Mouse (Mus musculus): ENCODE results near the gene Cyp4f14. TPM values are rescaled to one million over a fixed set of nuclear protein-coding genes. Genes with fewer than 3 reads are reported as not detected.
"Not testable (repeated sequence)": the region's sequence is repeated elsewhere in the genome, so short reads cannot be mapped to it uniquely, and the experiment has no call there.

Gene Cyp4f14
- polyA plus RNA-seq, 1 experiment = 1.00 TPM

GRCm38 (mm10) chr17:32889611-32890010 lies 27.5 kb downstream of the Cyp4f14 start:
- TF ChIP-seq POLR2A (IDR thresholded peaks at IDR 0.05; ENCODE audit: borderline replicate concordance, control insufficient read depth, low read depth, low read length) = no peak
- no peak for TF ChIP-seq CTCF (IDR thresholded peaks at IDR 0.05; ENCODE audit: control insufficient read depth, insufficient read depth, low read length)
- 85% methylated on average over 6 of the region's 6 CpGs for WGBS
- H3K27ac ChIP-seq (ENCODE audit: control insufficient read depth, insufficient read depth, low read depth, low read length, poor library complexity) = no peak overlapping the region
- no peaks in the 10 kb centered on the region; the same call in 1 of the 2 replicates for H3K4me1 ChIP-seq (ENCODE audit: control insufficient read depth, insufficient read depth, low read length)
- H3K4me3 ChIP-seq (replicated peaks; ENCODE audit: control insufficient read depth, low read depth, low read length) = no peak overlapping the region

GRCm38 (mm10) chr17:32880320-32881218 lies 36.6 kb downstream of the Cyp4f14 start:
- TF ChIP-seq CTCF (IDR thresholded peaks at IDR 0.05; ENCODE audit: control insufficient read depth, insufficient read depth, low read length) = no peak
- no peak overlapping the region for H3K27ac ChIP-seq (ENCODE audit: control insufficient read depth, insufficient read depth, low read depth, low read length, poor library complexity)

GRCm38 (mm10) chr17:32878773-32879172 lies 38.4 kb downstream of the Cyp4f14 start:
- Histone ChIP-seq H3K27ac (ENCODE audit: control insufficient read depth, insufficient read depth, low read depth, low read length, poor library complexity) (no peak overlapping the region), H3K4me1 (ENCODE audit: control insufficient read depth, insufficient read depth, low read length) (no peaks in the 10 kb centered on the region), H3K4me3 (replicated peaks; ENCODE audit: control insufficient read depth, low read depth, low read length) (no peak overlapping the region)
- 91% methylated on average over 11 of the region's 11 CpGs for WGBS
- TF ChIP-seq POLR2A (IDR thresholded peaks at IDR 0.05; ENCODE audit: borderline replicate concordance, control insufficient read depth, low read depth, low read length) (no peak), CTCF (IDR thresholded peaks at IDR 0.05; ENCODE audit: control insufficient read depth, insufficient read depth, low read length) (no peak)

More at GRCm38 (mm10) chr17:32880320-32881218, 36.6 kb downstream of the Cyp4f14 start:
- 84% methylated on average over 14 of the region's 14 CpGs for WGBS
- Histone ChIP-seq H3K4me3 (replicated peaks; ENCODE audit: control insufficient read depth, low read depth, low read length) (no peak overlapping the region), H3K4me1 (ENCODE audit: control insufficient read depth, insufficient read depth, low read length) (no peaks in the 10 kb centered on the region)

GRCm38 (mm10) chr17:32877471-32878171 lies 39.5 kb downstream of the Cyp4f14 start:
- H3K27ac ChIP-seq (ENCODE audit: control insufficient read depth, insufficient read depth, low read depth, low read length, poor library complexity) = no peak overlapping the region
- no peak overlapping the region for H3K4me3 ChIP-seq (replicated peaks; ENCODE audit: control insufficient read depth, low read depth, low read length)
- 19% methylated on average over 22 of the region's 22 CpGs for WGBS
- H3K4me1 ChIP-seq (ENCODE audit: control insufficient read depth, insufficient read depth, low read length) = no peaks in the 10 kb centered on the region
- TF ChIP-seq CTCF (IDR thresholded peaks at IDR 0.05; ENCODE audit: control insufficient read depth, insufficient read depth, low read length) = no peak

GRCm38 (mm10) chr17:32872696-32873095 lies 44.4 kb downstream of the Cyp4f14 start:
- whole genome bisulfite sequencing = 65% methylated on average over 5 of the region's 5 CpGs
- H3K4me3 ChIP-seq (replicated peaks; ENCODE audit: control insufficient read depth, low read depth, low read length) = no peak overlapping the region
- TF ChIP-seq POLR2A (IDR thresholded peaks at IDR 0.05; ENCODE audit: borderline replicate concordance, control insufficient read depth, low read depth, low read length) = no peak
- no peak for TF ChIP-seq CTCF (IDR thresholded peaks at IDR 0.05; ENCODE audit: control insufficient read depth, insufficient read depth, low read length)
- H3K27ac ChIP-seq (ENCODE audit: control insufficient read depth, insufficient read depth, low read depth, low read length, poor library complexity) = no peak overlapping the region
- H3K4me1 ChIP-seq (ENCODE audit: control insufficient read depth, insufficient read depth, low read length) = no peaks in the 10 kb centered on the region

- H3K27ac ChIP-seq (ENCODE audit: control insufficient read depth, insufficient read depth, low read depth, low read length, poor library complexity) = no peak overlapping the region
- WGBS = 73% methylated on average over 4 of the region's 4 CpGs
- no peaks in the 10 kb centered on the region for H3K4me1 ChIP-seq (ENCODE audit: control insufficient read depth, insufficient read depth, low read length)
- TF ChIP-seq POLR2A (IDR thresholded peaks at IDR 0.05; ENCODE audit: borderline replicate concordance, control insufficient read depth, low read depth, low read length) (no peak), CTCF (IDR thresholded peaks at IDR 0.05; ENCODE audit: control insufficient read depth, insufficient read depth, low read length) (no peak)
- no peak overlapping the region for H3K4me3 ChIP-seq (replicated peaks; ENCODE audit: control insufficient read depth, low read depth, low read length)
Observed at GRCm38 (mm10) chr17:32872091-32872490, 45.1 kb downstream of the Cyp4f14 start.

GRCm38 (mm10) chr17:32871483-32871882 lies 45.7 kb downstream of the Cyp4f14 start:
- Histone ChIP-seq H3K4me1 (ENCODE audit: control insufficient read depth, insufficient read depth, low read length) (no peaks in the 10 kb centered on the region), H3K27ac (ENCODE audit: control insufficient read depth, insufficient read depth, low read depth, low read length, poor library complexity) (no peak overlapping the region), H3K4me3 (replicated peaks; ENCODE audit: control insufficient read depth, low read depth, low read length) (no peak overlapping the region)
- TF ChIP-seq POLR2A (IDR thresholded peaks at IDR 0.05; ENCODE audit: borderline replicate concordance, control insufficient read depth, low read depth, low read length) = no peak
- TF ChIP-seq CTCF (IDR thresholded peaks at IDR 0.05; ENCODE audit: control insufficient read depth, insufficient read depth, low read length) = no peak
- 86% methylated on average over 1 of the region's 1 CpGs for WGBS

- not testable (repeated sequence) for H3K4me1 ChIP-seq (ENCODE audit: control insufficient read depth, insufficient read depth, low read length); H3K27ac ChIP-seq (ENCODE audit: control insufficient read depth, insufficient read depth, low read depth, low read length, poor library complexity); H3K4me3 ChIP-seq (replicated peaks; ENCODE audit: control insufficient read depth, low read depth, low read length)
- 53% methylated on average over 5 of the region's 7 CpGs for WGBS
Observed at GRCm38 (mm10) chr17:32867266-32867665, 49.9 kb downstream of the Cyp4f14 start.

GRCm38 (mm10) chr17:32856713-32857112 lies 60.4 kb downstream of the Cyp4f14 start:
- not testable (repeated sequence) for H3K27ac ChIP-seq (ENCODE audit: control insufficient read depth, insufficient read depth, low read depth, low read length, poor library complexity); H3K4me1 ChIP-seq (ENCODE audit: control insufficient read depth, insufficient read depth, low read length); H3K4me3 ChIP-seq (replicated peaks; ENCODE audit: control insufficient read depth, low read depth, low read length)
- 49% methylated on average over 4 of the region's 6 CpGs for WGBS

Other genes with a start within 250 kb of the Cyp4f14 start
- gene Cyp4f15, start 231.7 kb downstream of the Cyp4f14 start, polyA plus RNA-seq (2011; ENCODE audit: insufficient read depth, insufficient read length, low replicate concordance, missing spikeins) = 0.97 TPM in 1 of 2 replicates, not detected in the other
- 9.7 and 13.5 TPM in 2 replicates for gene Zfp871, start 129.1 kb downstream of the Cyp4f14 start, polyA plus RNA-seq (2011; ENCODE audit: insufficient read depth, insufficient read length, low replicate concordance, missing spikeins)
- gene Zfp811, start 107.4 kb downstream of the Cyp4f14 start, polyA plus RNA-seq (2011; ENCODE audit: insufficient read depth, insufficient read length, low replicate concordance, missing spikeins) = 0.45 and 1.3 TPM in 2 replicates
- gene Zfp799, start 87.1 kb downstream of the Cyp4f14 start, polyA plus RNA-seq (2011; ENCODE audit: insufficient read depth, insufficient read length, low replicate concordance, missing spikeins) = 0.49 and 5.1 TPM in 2 replicates
- gene Zfp870, start 25.7 kb downstream of the Cyp4f14 start, polyA plus RNA-seq (2011; ENCODE audit: insufficient read depth, insufficient read length, low replicate concordance, missing spikeins) = 0.81 and 1.6 TPM in 2 replicates
- gene Cyp4f13, start 30.1 kb upstream of the Cyp4f14 start, polyA plus RNA-seq (2011; ENCODE audit: insufficient read depth, insufficient read length, low replicate concordance, missing spikeins) = 43.1 and 46.3 TPM in 2 replicates
- 3.8 and 13.6 TPM in 2 replicates for gene Zfp472, start 48.5 kb upstream of the Cyp4f14 start, polyA plus RNA-seq (2011; ENCODE audit: insufficient read depth, insufficient read length, low replicate concordance, missing spikeins)
- gene Zfp952, start 75.8 kb upstream of the Cyp4f14 start, polyA plus RNA-seq (2011; ENCODE audit: insufficient read depth, insufficient read length, low replicate concordance, missing spikeins) = 3.8 and 5.8 TPM in 2 replicates
- gene Zfp763, start 116.1 kb upstream of the Cyp4f14 start, polyA plus RNA-seq (2011; ENCODE audit: insufficient read depth, insufficient read length, low replicate concordance, missing spikeins) = 1.8 and 4.5 TPM in 2 replicates
- gene 4921501E09Rik, start 150.7 kb upstream of the Cyp4f14 start, polyA plus RNA-seq (2011; ENCODE audit: insufficient read depth, insufficient read length, low replicate concordance, missing spikeins) = not detected in 2 replicates
- gene Zfp563, start 172.0 kb upstream of the Cyp4f14 start, polyA plus RNA-seq (2011; ENCODE audit: insufficient read depth, insufficient read length, low replicate concordance, missing spikeins) = 1.5 and 2.6 TPM in 2 replicates
- gene Morc2b, start 222.3 kb upstream of the Cyp4f14 start, polyA plus RNA-seq (2011; ENCODE audit: insufficient read depth, insufficient read length, low replicate concordance, missing spikeins) = not detected in 2 replicates

All from bone marrow, adult 2 months (tissue).